Mouse (Mus musculus): ENCODE results near the gene Pmpca. TPM values are rescaled to one million over a fixed set of nuclear protein-coding genes. Genes with fewer than 3 reads are reported as not detected.
A peak's percentile ranks its signal among the peaks of the same experiment; 100 is the strongest.

Gene Pmpca
- polyA plus RNA-seq, 1 experiment from 2014 or later = 46.4 TPM

- H3K4me2 ChIP-seq (replicated peaks; ENCODE audit: low read depth) = peak overlapping the region; percentile 94; the same call in 1 of the 2 replicates
These were observed 1.4 kb upstream of the Pmpca start for GRCm38 (mm10) chr2:26387713-26388112.

DNA sequence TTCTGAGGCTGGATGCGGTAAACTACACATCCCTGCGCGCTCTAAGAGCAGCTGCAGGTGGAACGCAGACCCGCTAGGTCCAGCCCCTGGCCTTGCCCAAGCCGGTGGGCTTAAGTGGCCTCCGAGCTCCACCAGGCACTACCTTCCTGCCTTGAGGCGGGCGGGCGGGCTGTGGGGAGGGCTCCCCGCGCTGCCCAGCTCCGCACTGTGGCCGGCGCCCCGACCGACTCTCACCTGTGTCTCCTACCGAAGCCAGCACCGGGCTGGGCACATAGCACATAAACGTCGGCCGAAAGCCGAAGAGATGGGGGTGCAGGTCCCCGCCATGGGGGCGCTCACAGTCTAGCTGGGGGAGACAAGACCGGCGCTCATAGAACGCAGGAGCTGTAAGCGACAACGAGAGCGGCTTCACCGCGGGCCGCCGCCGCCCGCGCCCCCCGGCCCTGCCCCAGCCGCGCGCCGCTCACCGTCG lies 421 bp upstream of the Pmpca start:
- Histone ChIP-seq H3K9me3 (ENCODE audit: control insufficient read depth) (no peaks in the 10 kb centered on the region), H3K4me1 (replicated peaks; ENCODE audit: control insufficient read depth, insufficient read depth, low read length) (no peaks in the 10 kb centered on the region), H3K27me3 (replicated peaks; ENCODE audit: control insufficient read depth, insufficient read depth, low read length) (no peaks in the 10 kb centered on the region), H3K27ac (ENCODE audit: low read depth, low read length) (peak overlapping the region; percentile 70; the same call in 1 of the 2 replicates), H3K4me3 (ENCODE audit: low read depth, low read length) (peak overlapping the region; percentile 96), H3K9ac (ENCODE audit: low read depth, low read length) (peak overlapping the region; percentile 89), H3K36me3 (ENCODE audit: control insufficient read depth, insufficient read depth) (peaks cover 67% of the 10 kb centered on the region), H3K4me2 (replicated peaks; ENCODE audit: low read depth) (peak overlapping the region; percentile 94)
- ATAC-seq = peak; percentile 62
- no peak for TF ChIP-seq CTCF (IDR thresholded peaks at IDR 0.05; ENCODE audit: low read depth)
- WGBS = under 1% methylated on average over 45 of the region's 45 CpGs

More at GRCm38 (mm10) chr2:26387713-26388112, 1.4 kb upstream of the Pmpca start:
- H3K4me1 ChIP-seq (replicated peaks; ENCODE audit: control insufficient read depth, insufficient read depth, low read length) = no peaks in the 10 kb centered on the region
- no peak overlapping the region for H3K4me3 ChIP-seq (ENCODE audit: low read depth, low read length)
- no peak for ATAC-seq
- peaks cover 67% of the 10 kb centered on the region for H3K36me3 ChIP-seq (ENCODE audit: control insufficient read depth, insufficient read depth)
- H3K9me3 ChIP-seq (ENCODE audit: control insufficient read depth) = no peaks in the 10 kb centered on the region
- no peaks in the 10 kb centered on the region for H3K27me3 ChIP-seq (replicated peaks; ENCODE audit: control insufficient read depth, insufficient read depth, low read length)
- no peak for TF ChIP-seq CTCF (IDR thresholded peaks at IDR 0.05; ENCODE audit: low read depth)
- no peak overlapping the region for H3K27ac ChIP-seq (ENCODE audit: low read depth, low read length)
- H3K9ac ChIP-seq (ENCODE audit: low read depth, low read length) = peak overlapping the region; percentile 89; the same call in 1 of the 2 replicates
- WGBS = 76% methylated on average over 3 of the region's 3 CpGs

GRCm38 (mm10) chr2:26390954-26391353 lies 1.8 kb downstream of the Pmpca start:
- Histone ChIP-seq H3K4me1 (replicated peaks; ENCODE audit: control insufficient read depth, insufficient read depth, low read length) (no peaks in the 10 kb centered on the region), H3K36me3 (ENCODE audit: control insufficient read depth, insufficient read depth) (peaks cover 66% of the 10 kb centered on the region)

GRCm38 (mm10) chr2:26391617-26392016 lies 2.5 kb downstream of the Pmpca start:
- Histone ChIP-seq H3K9ac (ENCODE audit: low read depth, low read length) (no peak overlapping the region), H3K4me2 (replicated peaks; ENCODE audit: low read depth) (no peak overlapping the region), H3K27me3 (replicated peaks; ENCODE audit: control insufficient read depth, insufficient read depth, low read length) (no peaks in the 10 kb centered on the region), H3K4me3 (ENCODE audit: low read depth, low read length) (no peak overlapping the region), H3K27ac (ENCODE audit: low read depth, low read length) (no peak overlapping the region), H3K9me3 (ENCODE audit: control insufficient read depth) (no peaks in the 10 kb centered on the region), H3K36me3 (ENCODE audit: control insufficient read depth, insufficient read depth) (peaks cover 66% of the 10 kb centered on the region), H3K4me1 (replicated peaks; ENCODE audit: control insufficient read depth, insufficient read depth, low read length) (no peaks in the 10 kb centered on the region)
- WGBS = 84% methylated on average over 6 of the region's 6 CpGs
- no peak for ATAC-seq
- TF ChIP-seq CTCF (IDR thresholded peaks at IDR 0.05; ENCODE audit: low read depth) = no peak

More at GRCm38 (mm10) chr2:26390954-26391353, 1.8 kb downstream of the Pmpca start:
- Histone ChIP-seq H3K4me2 (replicated peaks; ENCODE audit: low read depth) (no peak overlapping the region), H3K9ac (ENCODE audit: low read depth, low read length) (no peak overlapping the region), H3K27me3 (replicated peaks; ENCODE audit: control insufficient read depth, insufficient read depth, low read length) (no peaks in the 10 kb centered on the region), H3K4me3 (ENCODE audit: low read depth, low read length) (no peak overlapping the region), H3K27ac (ENCODE audit: low read depth, low read length) (no peak overlapping the region), H3K9me3 (ENCODE audit: control insufficient read depth) (no peaks in the 10 kb centered on the region)
- 87% methylated on average over 3 of the region's 3 CpGs for WGBS
- ATAC-seq = no peak
- TF ChIP-seq CTCF (IDR thresholded peaks at IDR 0.05; ENCODE audit: low read depth) = no peak

- Histone ChIP-seq H3K4me2 (replicated peaks; ENCODE audit: low read depth) (no peak overlapping the region), H3K9me3 (ENCODE audit: control insufficient read depth) (no peaks in the 10 kb centered on the region), H3K4me1 (replicated peaks; ENCODE audit: control insufficient read depth, insufficient read depth, low read length) (no peaks in the 10 kb centered on the region), H3K36me3 (ENCODE audit: control insufficient read depth, insufficient read depth) (peaks cover 79% of the 10 kb centered on the region), H3K27ac (ENCODE audit: low read depth, low read length) (no peak overlapping the region), H3K9ac (ENCODE audit: low read depth, low read length) (no peak overlapping the region; the same call in 1 of the 2 replicates), H3K27me3 (replicated peaks; ENCODE audit: control insufficient read depth, insufficient read depth, low read length) (no peaks in the 10 kb centered on the region), H3K4me3 (ENCODE audit: low read depth, low read length) (no peak overlapping the region)
- no peak for ATAC-seq
- TF ChIP-seq CTCF (IDR thresholded peaks at IDR 0.05; ENCODE audit: low read depth) = no peak
- 85% methylated on average over 8 of the region's 8 CpGs for WGBS
These were observed 9.8 kb downstream of the Pmpca start for GRCm38 (mm10) chr2:26398978-26399377.

GRCm38 (mm10) chr2:26399647-26400046 lies 10.5 kb downstream of the Pmpca start:
- no peaks in the 10 kb centered on the region for H3K4me1 ChIP-seq (replicated peaks; ENCODE audit: control insufficient read depth, insufficient read depth, low read length)
- H3K4me3 ChIP-seq (ENCODE audit: low read depth, low read length) = no peak overlapping the region
- no peaks in the 10 kb centered on the region for H3K27me3 ChIP-seq (replicated peaks; ENCODE audit: control insufficient read depth, insufficient read depth, low read length)
- H3K9me3 ChIP-seq (ENCODE audit: control insufficient read depth) = no peaks in the 10 kb centered on the region
- no peak for ATAC-seq
- peaks cover 73% of the 10 kb centered on the region for H3K36me3 ChIP-seq (ENCODE audit: control insufficient read depth, insufficient read depth)
- no peak for TF ChIP-seq CTCF (IDR thresholded peaks at IDR 0.05; ENCODE audit: low read depth)
- H3K27ac ChIP-seq (ENCODE audit: low read depth, low read length) = no peak overlapping the region; the same call in 1 of the 2 replicates
- WGBS = 62% methylated on average over 5 of the region's 5 CpGs
- no peak overlapping the region for H3K4me2 ChIP-seq (replicated peaks; ENCODE audit: low read depth)
- no peak overlapping the region for H3K9ac ChIP-seq (ENCODE audit: low read depth, low read length)
